Mouse (Mus musculus): ENCODE measurements around the gene Zfp663.

- TF ChIP-seq CTCF (IDR thresholded peaks at IDR 0.05) (no peak), EP300 (IDR thresholded peaks at IDR 0.05) (peak; percentile 36; the same call in 1 of the 2 replicates)
Measured at GRCm38 (mm10) chr2:165404951-165405350, 36.4 kb upstream of the Zfp663 start.

Data from lung, postnatal 0 days (tissue).